Mouse (Mus musculus): Measurements from ENCODE around the gene Aff2.

GRCm38 (mm10) chrX:69415043-69415442, 54.9 kb downstream of the Aff2 start:
- TF ChIP-seq CTCF (IDR thresholded peaks at IDR 0.05) = no peak
- TF ChIP-seq POLR2A (IDR thresholded peaks at IDR 0.05; ENCODE audit: insufficient read depth, low read depth, low read length) = no peak
- TF ChIP-seq EP300 (IDR thresholded peaks at IDR 0.05; ENCODE audit: insufficient read depth, low read depth, low read length) = no peak

Data from heart, adult 2 months (tissue).